Mouse (Mus musculus): ENCODE measurements at regions not wholly inside any gene's neighbourhood (a gene's known extent, or its start where the extent isn't known, plus 50 kb on each side); places are given as distances from the start of the nearest gene placed in this dataset.

DNA sequence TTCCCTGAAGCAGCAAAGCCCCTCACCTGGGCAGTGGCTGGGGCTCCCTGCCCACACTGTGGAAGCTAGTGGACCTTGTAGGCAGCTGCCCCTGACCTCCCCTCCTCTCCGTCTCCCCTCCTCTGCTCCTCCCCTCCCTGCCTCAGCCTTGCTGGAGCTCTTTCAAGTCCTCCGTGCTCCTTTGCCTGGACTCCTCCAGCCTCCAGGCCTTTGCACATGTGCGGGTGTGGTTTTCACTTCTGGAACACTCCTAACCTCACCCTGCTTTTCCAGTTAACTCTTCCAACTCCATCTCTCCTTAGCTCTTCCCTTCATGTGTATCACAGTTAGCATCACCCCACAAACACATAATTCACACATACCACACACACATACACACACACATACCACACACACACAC is 89.9 kb downstream of the 1700001O22Rik start:
- TF ChIP-seq ZC3H11A (IDR thresholded peaks at IDR 0.05; ENCODE audit: low read depth, low read length), result no peak
- no peak for TF ChIP-seq CTCF (IDR thresholded peaks at IDR 0.05 in 2 of 3, conservative IDR thresholded peaks at IDR 0.05 in 1 of 3; ENCODE audit: control insufficient read depth in 1 of 3, insufficient read depth in 1 of 3, low read depth in 2 of 3, low read length in 3 of 3, poor library complexity in 1 of 3, severe bottlenecking in 1 of 3)
- TF ChIP-seq EP300 (IDR thresholded peaks at IDR 0.05; ENCODE audit: low read depth in 1 of 2, low read length in 2 of 2), result no peak
- TF ChIP-seq MAZ (IDR thresholded peaks at IDR 0.05; ENCODE audit: low read depth, low read length), result no peak
- TF ChIP-seq MYB (IDR thresholded peaks at IDR 0.05; ENCODE audit: low read depth, low read length), result no peak
- no peak for TF ChIP-seq MAFK (IDR thresholded peaks at IDR 0.05; ENCODE audit: borderline replicate concordance, low read depth, low read length)
- TF ChIP-seq POLR2AphosphoS5 (IDR thresholded peaks at IDR 0.05; ENCODE audit: borderline replicate concordance, low read depth, low read length), result no peak
- no peak for TF ChIP-seq POLR2A (IDR thresholded peaks at IDR 0.05; ENCODE audit: control insufficient read depth in 1 of 2, insufficient read depth in 1 of 2, low read depth in 1 of 2, low read length in 2 of 2, poor library complexity in 1 of 2)
- no peak for TF ChIP-seq E2F4 (IDR thresholded peaks at IDR 0.05; ENCODE audit: borderline replicate concordance, low read depth, low read length)
